Mouse (Mus musculus) myocyte (in vitro differentiated cells): ENCODE data around the gene Kalrn.

ENCODE experiments used
- E2F4 ChIP-seq: IDR thresholded peaks from one replicate; pipeline ENCODE4 v1.6.1; 2011; ENCODE audit warnings: mild to moderate bottlenecking, control low read depth, moderate library complexity; ENCODE audit not compliant: insufficient read depth
- MAX ChIP-seq: IDR thresholded peaks from one replicate; pipeline ENCODE4 v1.6.1; 2011; ENCODE audit warnings: low read depth, mild to moderate bottlenecking, control low read depth
- MYOD1 ChIP-seq, 3 experiments: IDR thresholded peaks; one replicate each; pipeline ENCODE4 v1.6.1; 2011; ENCODE audit warnings: control low read depth in 2 of 3, low read depth in 2 of 3, mild to moderate bottlenecking in 2 of 3, moderate library complexity in 1 of 3; ENCODE audit not compliant: insufficient read length in 2 of 3, control insufficient read depth in 1 of 3
- MYOG ChIP-seq, 3 experiments: IDR thresholded peaks; one replicate each; pipeline ENCODE4 v1.6.1; 2011; ENCODE audit warnings: control low read depth in 2 of 3, low read depth in 2 of 3, mild to moderate bottlenecking in 2 of 3; ENCODE audit not compliant: insufficient read length in 2 of 3, control insufficient read depth in 1 of 3, insufficient read depth in 1 of 3
- POLR2A ChIP-seq: IDR thresholded peaks from one replicate; pipeline ENCODE4 v1.6.1; 2011; ENCODE audit warnings: low read depth, mild to moderate bottlenecking, control low read depth, moderate library complexity; ENCODE audit not compliant: insufficient read length
- POLR2AphosphoS2 ChIP-seq: IDR thresholded peaks from one replicate; pipeline ENCODE4 v1.6.1; 2011; ENCODE audit warnings: low read depth, control low read depth; ENCODE audit not compliant: insufficient read length
- SRF ChIP-seq: IDR thresholded peaks from one replicate; pipeline ENCODE4 v1.6.1; 2011; ENCODE audit warnings: low read depth; ENCODE audit not compliant: control insufficient read depth, insufficient read length
- TCF12 ChIP-seq: IDR thresholded peaks from one replicate; pipeline ENCODE4 v1.6.1; 2011; ENCODE audit warnings: mild to moderate bottlenecking, control low read depth; ENCODE audit not compliant: poor library complexity, insufficient read depth, severe bottlenecking
- TCF3 ChIP-seq: IDR thresholded peaks from one replicate; pipeline ENCODE4 v1.6.1; 2011; ENCODE audit warnings: low read depth, control low read depth; ENCODE audit not compliant: insufficient read length
- USF1 ChIP-seq: IDR thresholded peaks from one replicate; pipeline ENCODE4 v1.6.1; 2011; ENCODE audit warnings: low read depth, mild to moderate bottlenecking, control low read depth, moderate library complexity

- TF ChIP-seq SRF (no peak), POLR2A (no peak), E2F4 (no peak), USF1 (no peak), TCF12 (no peak), MYOD1 (IDR thresholded peaks at IDR 0.05; ENCODE audit: control insufficient read depth in 1 of 3, insufficient read length in 2 of 3, low read depth in 2 of 3) (no peak), TCF3 (no peak), MYOG (IDR thresholded peaks at IDR 0.05; ENCODE audit: control insufficient read depth in 1 of 3, insufficient read depth in 1 of 3, insufficient read length in 2 of 3, low read depth in 2 of 3) (no peak), MAX (no peak), POLR2AphosphoS2 (no peak)
These were observed 217.8 kb downstream of the Kalrn start for GRCm38 (mm10) chr16:34355547-34355946.
